Mouse (Mus musculus) liver, postnatal 0 days (tissue): Measurements from ENCODE around the gene Thrsp.

Experiments used
- CTCF ChIP-seq: sonication (generic); IDR thresholded peaks from 2 replicates; pipeline ENCODE4 v1.5.1; 2016; ENCODE audit warnings: antibody characterized with exemption, low read depth
- EP300 ChIP-seq: IDR thresholded peaks from 2 replicates; pipeline ENCODE4 v1.6.1; 2016; ENCODE audit warnings: antibody characterized with exemption, low read depth, mild to moderate bottlenecking

- TF ChIP-seq CTCF (no peak), EP300 (no peak)
Observed at GRCm38 (mm10) chr7:97416473-97416872, 1.1 kb downstream of the Thrsp start.
